Mouse (Mus musculus) left cerebral cortex, postnatal 4 days (tissue): ENCODE data around the gene Tbc1d16. TPM values are rescaled to one million over a fixed set of nuclear protein-coding genes. Genes with fewer than 3 reads are reported as not detected.

ENCODE experiments used
- microRNA-seq: library from miRNA; unstranded; fragments of <30 nt; microRNA quantifications from one replicate; pipeline ENCODE4 v1.2.0, GENCODE M21; 2022
- total RNA-seq, 2 experiments: library from RNA; stranded (reverse); gene quantifications; 2 replicates each; pipeline ENCODE4 v1.2.3; 2021

The Tbc1d16 gene
- total RNA-seq, 2 experiments from 2014 or later = 217 to 222 TPM

Small RNAs within 50 kb of the gene (microRNA-seq; reads per million reads assigned to microRNA genes)
- 9.0 reads per million, percentile 24 among the genes with 10 or more reads in this experiment for gene Mir6934

Other genes with a start within 250 kb of the Tbc1d16 start
- gene Enpp7, start 240.3 kb downstream of the Tbc1d16 start, total RNA-seq = not detected
- gene Cbx2, start 205.5 kb downstream of the Tbc1d16 start, total RNA-seq = 1 to 10 TPM; 6.8 to 7.4 TPM
- 10 to 100 TPM; 13.0 to 15.6 TPM for gene Cbx8, start 187.5 kb downstream of the Tbc1d16 start, total RNA-seq
- gene Cbx4, start 142.3 kb downstream of the Tbc1d16 start, total RNA-seq = 10 to 100 TPM; 40.8 to 45.2 TPM
- 1 to 10 TPM; 7.3 to 8.5 TPM for gene Ccdc40, start 73 bp upstream of the Tbc1d16 start, total RNA-seq
- 100 to 1,000 TPM in 1 of 2 experiments, 10 to 100 TPM in 1; 86.9 to 104 TPM for gene Gaa, start 39.4 kb upstream of the Tbc1d16 start, total RNA-seq
- gene Eif4a3, start 71.6 kb upstream of the Tbc1d16 start, total RNA-seq = 100 to 1,000 TPM; 115 to 127 TPM
- under 1 TPM; 0.38 to 0.54 TPM for gene Card14, start 79.3 kb upstream of the Tbc1d16 start, total RNA-seq
- 1 to 10 TPM; 4.2 to 5.1 TPM for gene Sgsh, start 127.0 kb upstream of the Tbc1d16 start, total RNA-seq
- 1 to 10 TPM; 4.1 to 5.3 TPM for gene Slc26a11, start 127.1 kb upstream of the Tbc1d16 start, total RNA-seq
- gene Rnf213, start 164.6 kb upstream of the Tbc1d16 start, total RNA-seq = 1 to 10 TPM; 2.9 TPM